Mouse (Mus musculus): Measurements from ENCODE around the gene Insm1.

The Insm1 gene

GRCm38 (mm10) chr2:146225818-146226217, 4.1 kb downstream of the Insm1 start:
- no peak for DNase-seq

GRCm38 (mm10) chr2:146226484-146226883, 4.8 kb downstream of the Insm1 start:
- no peak for DNase-seq

DNA sequence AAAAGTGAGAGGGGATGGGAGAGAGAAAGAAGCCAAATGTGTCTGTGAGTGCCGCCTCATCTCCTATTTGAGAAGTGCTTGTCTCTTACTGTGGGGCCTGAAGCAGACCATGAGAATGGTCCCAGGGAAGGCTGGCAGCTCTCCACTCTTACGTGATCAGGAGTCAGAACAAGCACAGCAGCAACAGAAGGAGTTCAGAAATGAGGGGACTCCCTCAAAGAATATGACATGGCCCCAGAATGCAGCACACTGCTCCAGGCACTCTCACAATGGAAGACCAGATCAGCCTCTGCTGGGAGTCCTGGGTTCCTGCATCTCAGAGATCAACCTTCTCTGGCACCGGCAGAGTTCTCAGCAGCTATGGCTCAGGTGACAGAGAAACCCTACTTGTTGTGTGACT, 5.9 kb downstream of the Insm1 start:
- no peak for DNase-seq

- no peak for DNase-seq
Measured at GRCm38 (mm10) chr2:146228435-146228834, 6.7 kb downstream of the Insm1 start.

DNA sequence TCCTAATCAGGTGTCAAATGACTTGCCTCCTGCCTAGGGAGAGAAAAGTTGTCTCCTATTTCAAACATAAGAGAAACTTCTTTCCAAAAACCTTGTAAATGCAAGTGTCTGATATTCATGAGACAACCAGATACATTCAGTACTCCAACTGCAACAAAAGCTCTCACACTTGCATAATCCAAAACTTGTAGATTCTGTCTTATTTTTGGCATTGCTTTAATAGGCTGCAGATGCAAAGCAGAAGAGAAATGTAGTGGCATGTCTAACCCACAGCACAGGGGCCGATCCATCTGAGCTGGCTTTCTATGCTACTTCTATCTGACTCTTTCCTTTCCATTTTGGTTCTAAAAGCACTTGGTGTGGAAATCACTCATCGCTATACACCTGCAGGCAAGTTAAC, 9.8 kb downstream of the Insm1 start:
- DNase-seq = no peak

GRCm38 (mm10) chr2:146239196-146239747, 17.6 kb downstream of the Insm1 start:
- no peak for DNase-seq

GRCm38 (mm10) chr2:146244049-146244448, 22.3 kb downstream of the Insm1 start:
- no peak for DNase-seq

DNA sequence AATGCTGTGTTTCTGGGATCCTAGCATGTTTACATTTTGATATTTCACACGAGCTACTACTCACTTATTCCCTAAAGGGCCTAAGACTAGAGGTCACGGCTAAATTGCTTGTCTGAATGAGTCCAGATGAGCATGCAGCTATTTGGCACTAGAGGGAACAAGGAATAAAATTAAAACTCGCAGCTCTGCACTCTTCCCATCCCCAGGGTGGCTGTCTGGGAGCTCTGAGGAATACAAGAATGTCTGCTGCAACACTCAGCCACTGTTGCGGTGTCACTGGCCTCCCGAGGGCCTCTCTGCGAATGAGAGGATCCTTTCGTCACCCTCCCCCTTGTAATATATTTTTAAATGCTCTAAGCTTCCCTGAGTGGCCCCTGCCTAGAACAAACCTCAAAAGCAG, 23.7 kb downstream of the Insm1 start:
- no peak for DNase-seq

DNA sequence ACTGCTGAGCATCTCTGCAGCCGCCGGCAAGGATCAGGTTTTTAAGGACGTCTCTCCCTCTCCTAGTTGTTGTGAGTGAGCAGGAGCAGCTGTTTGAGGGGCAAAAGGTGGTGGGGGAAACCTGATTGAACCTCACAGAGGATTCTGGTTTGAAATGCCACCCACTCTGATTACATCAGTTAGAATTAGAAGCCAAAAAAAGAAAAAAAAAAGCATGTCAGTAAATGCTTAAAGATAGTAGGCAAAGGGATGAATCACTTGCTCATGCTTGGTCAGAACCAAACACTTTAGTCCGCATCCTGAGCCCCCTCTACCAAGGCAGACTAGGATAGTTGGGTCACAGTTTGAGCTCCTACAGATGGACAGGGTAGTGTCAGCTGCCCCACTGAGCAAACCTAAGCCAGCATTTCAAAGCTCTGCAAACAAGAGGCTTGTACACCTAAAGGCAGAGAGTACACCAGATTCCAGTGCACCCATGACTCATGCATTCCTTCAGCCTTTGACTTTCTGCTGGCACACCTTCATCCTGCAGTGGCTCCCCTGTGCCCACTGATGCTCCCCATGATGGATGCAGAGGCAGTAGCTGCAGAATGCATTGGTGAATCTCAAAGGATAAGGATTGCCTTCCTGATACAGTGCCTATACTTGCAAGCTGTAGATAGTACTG, 24.8 kb downstream of the Insm1 start:
- DNase-seq = no peak

DNA sequence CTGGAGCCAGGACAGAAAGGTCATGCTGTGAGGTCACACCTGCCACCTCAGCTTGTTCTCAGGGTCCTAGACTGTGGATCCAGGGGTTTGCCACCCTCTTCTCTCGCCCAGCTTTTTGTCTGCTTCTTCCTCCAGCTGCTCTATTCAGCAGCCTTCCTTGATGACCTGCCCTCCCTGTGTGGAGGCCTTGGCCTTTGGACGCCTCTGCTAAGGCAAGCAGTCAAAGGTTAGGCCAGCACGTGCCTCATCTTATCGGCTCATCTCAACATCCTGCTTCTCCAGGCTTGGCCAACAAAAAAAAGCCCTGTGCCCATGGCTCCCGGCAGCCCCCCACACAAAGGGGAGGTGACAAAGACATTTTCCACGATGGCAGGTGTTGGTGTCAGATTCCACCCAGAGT, 25.9 kb downstream of the Insm1 start:
- DNase-seq = no peak

- no peak for DNase-seq
Measured at GRCm38 (mm10) chr2:146249033-146249432, 27.3 kb downstream of the Insm1 start.

DNA sequence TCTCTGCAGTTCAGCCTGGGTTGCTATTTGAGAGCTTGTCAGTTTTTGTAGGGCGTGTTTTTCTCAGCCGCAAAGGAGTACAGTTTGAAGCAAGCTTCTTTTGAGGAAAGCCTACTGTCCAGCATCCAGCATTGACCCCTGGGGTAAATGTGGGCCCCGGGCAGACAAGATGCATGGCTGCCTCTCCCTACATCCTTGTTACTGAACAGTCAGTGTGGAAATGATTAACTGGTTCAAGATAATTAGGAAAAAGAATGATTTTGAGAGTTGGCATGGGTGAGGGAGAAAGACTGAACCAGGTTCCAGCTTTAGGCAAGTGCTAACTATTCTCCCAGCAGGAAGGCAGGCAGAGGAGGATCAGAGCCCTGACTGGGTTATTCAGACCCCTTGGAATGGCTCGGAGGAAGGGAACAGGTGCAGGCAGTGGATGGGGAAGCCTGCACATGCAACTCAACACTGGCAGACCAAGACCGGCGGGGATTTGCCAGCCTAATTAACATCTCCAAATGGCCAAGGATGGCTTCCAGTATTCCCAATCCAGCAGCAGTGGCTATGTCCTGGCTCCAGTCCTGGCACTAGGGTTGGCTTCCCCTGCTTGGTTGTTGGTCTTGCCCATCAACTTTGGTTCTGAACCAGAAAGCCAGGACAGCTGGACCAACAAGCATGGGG, 28.6 kb downstream of the Insm1 start:
- no peak for DNase-seq

GRCm38 (mm10) chr2:146254387-146254786, 32.7 kb downstream of the Insm1 start:
- no peak for DNase-seq

GRCm38 (mm10) chr2:146255636-146256035, 33.9 kb downstream of the Insm1 start:
- no peak for DNase-seq

DNA sequence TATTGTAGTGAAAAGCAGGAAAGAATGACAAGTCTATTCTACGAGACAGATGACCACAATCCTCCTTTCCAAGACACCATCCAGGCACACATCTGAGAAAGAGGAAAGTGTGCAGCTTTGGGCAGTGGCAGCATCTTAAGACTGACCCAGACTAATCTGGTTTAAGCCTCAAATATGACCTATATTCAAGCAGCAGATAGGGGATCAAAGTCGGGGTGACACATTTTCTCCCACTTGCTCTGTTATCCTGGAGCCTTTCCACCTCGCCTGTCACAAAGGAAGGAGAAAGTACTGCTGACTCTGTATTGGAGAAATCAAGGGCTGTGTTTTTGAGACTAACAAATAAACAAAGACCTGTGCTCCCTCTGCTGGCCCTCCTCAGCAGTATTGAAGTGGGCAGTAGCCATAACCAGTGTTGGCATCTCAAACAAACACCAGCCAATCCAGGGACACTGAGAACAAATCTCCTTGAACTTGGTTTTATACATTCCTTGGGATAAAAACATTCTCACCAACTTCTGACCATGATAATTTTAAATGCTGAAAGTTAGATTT, 34.7 kb downstream of the Insm1 start:
- no peak for DNase-seq

DNA sequence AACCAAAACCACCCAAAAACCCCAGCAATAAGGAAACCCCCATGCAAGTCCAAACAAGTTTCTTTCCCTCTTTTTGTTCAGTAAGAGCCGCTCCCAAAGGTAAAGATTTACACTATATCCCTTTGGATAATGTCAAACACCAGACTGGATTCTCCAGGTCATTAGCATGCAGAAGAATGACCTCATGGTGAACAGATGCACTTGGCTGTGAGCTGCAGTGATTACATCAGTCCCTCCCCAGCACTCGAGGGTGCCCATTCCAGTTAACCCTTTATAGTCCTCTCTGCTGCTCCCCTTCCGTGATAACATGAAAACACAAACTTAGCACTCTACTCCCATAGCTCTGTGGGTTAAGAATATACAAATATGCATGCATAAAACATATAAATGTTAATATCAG, 35.3 kb downstream of the Insm1 start:
- DNase-seq = no peak

- no peak for DNase-seq
Measured at GRCm38 (mm10) chr2:146257609-146258008, 35.9 kb downstream of the Insm1 start.

- DNase-seq = no peak
Measured at GRCm38 (mm10) chr2:146258736-146259469, 37.2 kb downstream of the Insm1 start.

- no peak for DNase-seq
Measured at GRCm38 (mm10) chr2:146259787-146260560, 38.3 kb downstream of the Insm1 start.

DNA sequence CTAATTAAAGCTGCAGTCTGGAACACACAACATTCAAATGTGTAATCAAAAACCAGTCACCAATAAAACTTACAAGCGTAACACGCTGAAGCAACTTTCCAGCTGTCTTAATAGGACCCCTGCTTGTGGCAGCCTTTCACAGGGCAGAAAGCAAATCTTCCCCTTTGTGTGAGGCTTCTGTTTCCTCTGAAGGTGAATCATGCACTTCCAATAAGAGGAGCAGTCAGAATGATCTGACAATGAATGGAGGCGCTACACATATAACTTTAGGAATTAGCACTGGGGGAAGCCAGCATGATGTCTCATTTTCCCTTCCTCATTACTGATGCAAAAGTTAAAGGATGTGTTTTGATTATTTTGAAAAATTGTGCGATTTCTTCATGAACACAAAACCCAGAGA, 39.4 kb downstream of the Insm1 start:
- DNase-seq = no peak

DNA sequence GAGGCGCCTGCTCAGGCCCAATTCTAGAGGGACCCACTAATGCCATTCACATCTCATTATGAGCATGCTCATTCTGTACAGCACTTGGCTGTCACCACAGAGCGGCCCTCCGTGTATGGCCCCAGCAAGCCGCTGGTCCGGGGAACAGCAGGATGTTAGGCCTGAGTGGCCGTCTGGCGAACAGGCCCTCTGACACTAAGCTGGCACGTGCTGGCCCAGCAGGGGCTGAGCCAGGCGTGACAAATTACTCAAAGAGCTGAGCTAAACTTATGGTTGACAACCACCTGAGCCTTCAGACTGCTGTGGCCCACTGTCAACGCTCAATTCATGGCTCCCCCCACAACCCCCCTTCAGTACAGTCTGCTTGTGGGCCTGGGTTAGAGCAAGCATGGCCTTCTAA, 40.5 kb downstream of the Insm1 start:
- no peak for DNase-seq

DNA sequence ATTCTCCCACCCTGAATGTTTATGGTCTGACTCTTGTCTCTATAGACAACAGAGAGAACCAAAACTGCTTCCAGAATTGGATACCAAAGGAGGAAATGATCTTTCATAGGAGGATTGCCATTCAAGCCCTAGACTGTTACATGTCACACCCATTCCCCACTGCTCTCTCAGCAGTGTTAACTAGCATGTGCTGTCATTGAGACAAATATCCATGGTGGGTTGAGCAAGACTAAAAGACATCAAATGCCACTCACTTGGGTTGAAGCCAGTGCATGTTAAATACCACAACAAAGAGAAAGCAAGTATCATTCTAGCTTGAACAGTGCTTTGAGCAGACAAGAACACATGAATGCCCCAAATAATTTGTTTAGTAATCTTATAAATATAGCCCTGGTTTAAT, 41.2 kb downstream of the Insm1 start:
- no peak for DNase-seq

DNA sequence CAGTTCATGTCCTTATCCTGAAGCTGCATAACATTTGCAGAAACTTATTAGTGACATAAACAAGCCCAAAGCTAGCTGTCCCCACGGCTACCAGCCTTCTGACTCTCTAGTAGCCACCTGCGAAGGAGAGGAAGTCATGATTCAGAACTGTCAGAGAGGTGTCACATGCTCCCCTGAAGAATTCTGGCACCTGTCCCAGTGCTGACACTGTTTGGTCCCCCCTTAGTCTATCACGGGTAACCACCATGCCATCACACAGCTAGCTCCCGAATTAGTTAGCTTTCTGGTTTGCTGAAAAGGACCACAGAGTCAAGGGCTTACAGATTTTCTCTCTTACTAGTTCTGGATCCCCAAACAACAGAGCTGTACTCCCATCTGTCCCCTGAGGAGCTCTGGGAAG, 43.3 kb downstream of the Insm1 start:
- no peak for DNase-seq

All from kidney, adult 11 months (tissue).